Mouse (Mus musculus) left cerebral cortex, adult 9 months (tissue): ENCODE data around the gene Pym1.
"Not testable (repeated sequence)": the region's sequence is repeated elsewhere in the genome, so short reads cannot be mapped to it uniquely, and the experiment has no call there.

Experiments
- DNase-seq, 2 experiments: peaks; one replicate each; pipeline ENCODE4 v3.0.0; 2022; ENCODE audit warnings: low spot score in 2 of 2

The Pym1 gene

GRCm38 (mm10) chr10:128747646-128748251 is at the start of gene Pym1:
Gene Pym1 (plus strand): TSS chr10:128747889.
- DNase-seq: peak; percentile 18 to 52

GRCm38 (mm10) chr10:128699006-128699405 is 48.7 kb upstream of the Pym1 start:
- DNase-seq: no peak

GRCm38 (mm10) chr10:128699611-128700010 is 48.1 kb upstream of the Pym1 start:
- no peak for DNase-seq

GRCm38 (mm10) chr10:128700712-128701111 is 47.0 kb upstream of the Pym1 start:
- no peak for DNase-seq

GRCm38 (mm10) chr10:128702328-128703007 is 45.2 kb upstream of the Pym1 start:
- DNase-seq: no peak

GRCm38 (mm10) chr10:128703895-128704294 is 43.8 kb upstream of the Pym1 start, which contains the start of gene Pmel:
Gene Pmel (plus strand): TSS chr10:128704195.
- DNase-seq: no peak

- DNase-seq: peak in 1 of 2 experiments; percentile 81
Measured at GRCm38 (mm10) chr10:128704491-128705316, 43.0 kb upstream of the Pym1 start, which contains the start of gene Cdk2. Gene Cdk2 (minus strand): TSS chr10:128705031.

- no peak for DNase-seq
Measured at GRCm38 (mm10) chr10:128705317-128705693, 42.4 kb upstream of the Pym1 start.

- DNase-seq: not testable (repeated sequence)
Measured at GRCm38 (mm10) chr10:128711318-128711717, 36.4 kb upstream of the Pym1 start.

GRCm38 (mm10) chr10:128715559-128716537 is 31.8 kb upstream of the Pym1 start:
- no peak for DNase-seq

GRCm38 (mm10) chr10:128725466-128725865 is 22.2 kb upstream of the Pym1 start:
- not testable (repeated sequence) for DNase-seq

GRCm38 (mm10) chr10:128728059-128728458 is 19.6 kb upstream of the Pym1 start:
- no peak for DNase-seq

GRCm38 (mm10) chr10:128731002-128731433 is 16.7 kb upstream of the Pym1 start:
- DNase-seq: peak in 1 of 2 experiments; percentile 65

GRCm38 (mm10) chr10:128731992-128732391 is 15.7 kb upstream of the Pym1 start:
- DNase-seq: no peak

- DNase-seq: no peak
Measured at GRCm38 (mm10) chr10:128737435-128737834, 10.3 kb upstream of the Pym1 start.

- DNase-seq: no peak
Measured at GRCm38 (mm10) chr10:128740296-128740695, 7.4 kb upstream of the Pym1 start.

GRCm38 (mm10) chr10:128742616-128743015 is 5.1 kb upstream of the Pym1 start:
- DNase-seq: no peak

GRCm38 (mm10) chr10:128743235-128743634 is 4.5 kb upstream of the Pym1 start:
- no peak for DNase-seq

GRCm38 (mm10) chr10:128743791-128744191 is 3.9 kb upstream of the Pym1 start:
- peak in 1 of 2 experiments; percentile 36 for DNase-seq

- DNase-seq: no peak
Measured at GRCm38 (mm10) chr10:128744211-128744610, 3.5 kb upstream of the Pym1 start.
